Mouse (Mus musculus): ENCODE data around the gene Cep19. TPM values are rescaled to one million over a fixed set of nuclear protein-coding genes. Genes with fewer than 3 reads are reported as not detected.
A peak's percentile ranks its signal among the peaks of the same experiment; 100 is the strongest.

The Cep19 gene
- total RNA-seq (2014; fragmentation: Nextera tagmentation) (9.3 and 12.4 TPM in 2 replicates), total RNA-seq (2017) (21.5 and 25.1 TPM in 2 replicates), polyA plus RNA-seq (2012) (3.7 and 4.6 TPM in 2 replicates)

DNA sequence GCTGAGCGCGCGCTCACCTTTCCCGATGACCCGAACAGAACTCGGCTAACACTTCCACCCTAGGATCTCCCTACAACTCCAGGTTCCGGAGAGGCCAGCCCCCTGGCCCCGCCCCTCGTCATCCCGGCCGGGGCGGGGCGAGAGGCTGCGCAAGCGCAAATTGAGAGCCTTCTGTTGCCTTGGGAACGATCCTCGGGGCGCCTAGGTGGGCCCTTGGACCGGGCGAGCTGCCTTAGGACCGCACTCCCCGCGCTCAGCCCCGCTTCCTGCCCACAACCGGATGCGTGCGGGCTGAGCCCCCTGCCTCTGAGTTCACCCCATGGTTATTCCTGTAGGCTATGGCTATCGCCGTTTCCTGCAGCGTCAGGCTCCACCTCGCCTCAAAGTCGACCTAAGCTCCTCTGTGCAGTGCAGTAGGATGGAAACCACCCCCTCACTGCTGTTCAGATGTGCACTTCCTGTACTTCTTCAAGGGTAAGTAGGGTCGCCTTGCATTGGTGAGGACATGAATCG lies at the start of gene Cep19, which contains the start of gene Pigx:
Cep19 (plus strand) TSS at position 163 of the 513 bp plus-strand sequence.
Pigx (minus strand) TSS at position 103 of the 513 bp plus-strand sequence.
- no peak for TF ChIP-seq POLR2AphosphoS5 (IDR thresholded peaks at IDR 0.05; ENCODE audit: insufficient replicate concordance, low read depth, low read length)
- no peak for TF ChIP-seq GATA2 (IDR thresholded peaks at IDR 0.05; ENCODE audit: borderline replicate concordance, low read depth, low read length)
- TF ChIP-seq GATA1 (IDR thresholded peaks at IDR 0.05; ENCODE audit: borderline replicate concordance, low read length): no peak
- no peak for TF ChIP-seq TAL1 (conservative IDR thresholded peaks at IDR 0.05; ENCODE audit: low read depth, low read length)
- no peak for TF ChIP-seq CTCF (IDR thresholded peaks at IDR 0.05; ENCODE audit: low read depth, low read length)
- DNase-seq (ENCODE audit: low spot score) (peak; percentile 82), ATAC-seq (ENCODE audit: extremely low read depth, insufficient number of reproducible peaks, low FRiP score, poor library complexity, severe bottlenecking) (peak; percentile 49)
- H3K36me3 ChIP-seq (replicated peaks): peaks cover 29% of the 10 kb centered on the region
- peak within 1 kb of the TSS; percentile 96 for H3K4me3 ChIP-seq (ENCODE audit: low read depth, low read length)
- peaks cover 20% of the 10 kb centered on the region for H3K4me1 ChIP-seq (ENCODE audit: insufficient read depth, low read depth, low read length)
- H3K9me3 ChIP-seq (replicated peaks): no peaks in the 10 kb centered on the region
- no peaks in the 10 kb centered on the region for H3K27me3 ChIP-seq (ENCODE audit: insufficient read depth, low read length)

DNA sequence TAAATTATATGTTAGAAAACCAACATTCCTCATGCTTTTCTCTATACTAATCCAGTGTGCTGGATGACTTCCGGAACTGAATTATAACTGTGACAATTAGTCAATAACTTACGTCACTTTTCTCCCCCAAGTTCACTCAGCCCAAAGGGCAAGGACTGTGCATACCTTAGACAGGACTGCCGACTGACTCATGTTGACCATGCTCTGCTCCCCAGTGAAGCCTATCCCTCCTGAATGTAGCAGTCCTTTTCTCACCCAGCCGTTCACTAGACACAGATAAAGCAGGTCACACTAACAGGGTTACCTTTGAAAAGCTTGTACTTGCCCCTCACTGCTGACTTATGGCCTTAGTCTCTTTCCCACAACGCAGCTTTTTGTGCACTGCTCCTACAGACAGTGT lies 40.8 kb upstream of the Cep19 start:
- H3K4me1 ChIP-seq (ENCODE audit: insufficient read depth, low read depth, low read length): peaks cover 19% of the 10 kb centered on the region
- TF ChIP-seq TAL1 (conservative IDR thresholded peaks at IDR 0.05; ENCODE audit: low read depth, low read length) (no peak), CTCF (IDR thresholded peaks at IDR 0.05; ENCODE audit: low read depth, low read length) (no peak), GATA1 (IDR thresholded peaks at IDR 0.05; ENCODE audit: borderline replicate concordance, low read length) (no peak), GATA2 (IDR thresholded peaks at IDR 0.05; ENCODE audit: borderline replicate concordance, low read depth, low read length) (no peak), POLR2AphosphoS5 (IDR thresholded peaks at IDR 0.05; ENCODE audit: insufficient replicate concordance, low read depth, low read length) (no peak)
- H3K4me3 ChIP-seq (ENCODE audit: low read depth, low read length): no peak overlapping the region
- DNase-seq (ENCODE audit: low spot score): no peak
- no peak for ATAC-seq (ENCODE audit: extremely low read depth, insufficient number of reproducible peaks, low FRiP score, poor library complexity, severe bottlenecking)
- H3K9me3 ChIP-seq (replicated peaks): no peaks in the 10 kb centered on the region
- no peaks in the 10 kb centered on the region for H3K27me3 ChIP-seq (ENCODE audit: insufficient read depth, low read length)
- H3K36me3 ChIP-seq (replicated peaks): peaks cover 20% of the 10 kb centered on the region

DNA sequence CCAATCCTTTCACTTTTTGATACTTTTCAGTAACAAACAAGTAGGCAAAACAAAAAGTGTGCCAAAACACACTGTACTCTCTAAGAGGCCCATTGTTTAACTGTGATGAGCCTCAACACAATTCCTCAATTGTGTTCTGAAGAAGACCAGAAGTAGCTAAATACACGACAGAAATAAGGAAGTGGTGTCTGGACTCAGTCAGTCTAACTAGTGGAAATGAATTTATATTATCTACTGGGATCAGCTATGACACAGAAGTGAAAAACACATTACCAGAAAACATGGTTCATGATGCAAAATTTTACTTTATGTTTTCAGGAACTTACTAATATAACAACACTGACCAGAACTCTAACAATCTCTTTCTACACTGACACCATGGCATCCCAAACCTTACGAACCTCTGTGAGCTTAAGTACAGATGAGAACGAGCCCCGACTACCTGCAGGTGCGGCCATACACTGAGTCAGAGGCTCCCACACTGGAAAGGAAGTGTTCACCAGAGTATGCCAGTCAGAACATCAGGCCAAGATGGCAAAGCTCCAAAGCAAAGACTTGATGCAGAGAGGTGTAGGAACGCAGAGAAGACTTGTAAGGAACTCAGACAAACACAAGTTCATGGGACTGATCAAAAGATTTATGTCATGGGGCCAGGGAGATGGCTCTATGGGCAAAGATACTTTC lies 39.6 kb upstream of the Cep19 start:
- Histone ChIP-seq H3K9me3 (replicated peaks) (no peaks in the 10 kb centered on the region), H3K36me3 (replicated peaks) (peaks cover 25% of the 10 kb centered on the region), H3K4me3 (ENCODE audit: low read depth, low read length) (no peak overlapping the region), H3K4me1 (ENCODE audit: insufficient read depth, low read depth, low read length) (peaks cover 20% of the 10 kb centered on the region), H3K27me3 (ENCODE audit: insufficient read depth, low read length) (no peaks in the 10 kb centered on the region)
- DNase-seq (ENCODE audit: low spot score) (peak; percentile 10), ATAC-seq (ENCODE audit: extremely low read depth, insufficient number of reproducible peaks, low FRiP score, poor library complexity, severe bottlenecking) (no peak)
- TF ChIP-seq GATA2 (IDR thresholded peaks at IDR 0.05; ENCODE audit: borderline replicate concordance, low read depth, low read length) (no peak), POLR2AphosphoS5 (IDR thresholded peaks at IDR 0.05; ENCODE audit: insufficient replicate concordance, low read depth, low read length) (no peak), CTCF (IDR thresholded peaks at IDR 0.05; ENCODE audit: low read depth, low read length) (no peak), GATA1 (IDR thresholded peaks at IDR 0.05; ENCODE audit: borderline replicate concordance, low read length) (no peak), TAL1 (conservative IDR thresholded peaks at IDR 0.05; ENCODE audit: low read depth, low read length) (no peak)

DNA sequence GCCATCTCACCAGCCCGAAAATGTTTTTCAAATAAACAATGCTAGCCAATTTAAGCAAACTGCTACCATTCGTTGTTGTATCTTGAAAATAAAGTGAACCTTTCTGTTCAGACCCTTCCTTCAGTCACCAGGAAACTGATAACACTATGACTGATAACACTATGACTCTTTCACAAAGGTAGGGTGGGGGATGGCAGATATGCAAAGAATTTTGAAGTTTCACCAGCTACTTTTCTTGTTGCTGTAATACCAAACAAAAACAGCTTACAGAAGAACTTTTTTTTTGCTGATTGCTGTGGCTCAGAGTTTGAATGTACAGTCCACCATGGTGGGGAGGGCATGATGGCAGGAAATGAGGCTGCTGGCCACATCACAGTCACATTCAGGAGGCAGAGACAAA lies 37.4 kb upstream of the Cep19 start:
- Histone ChIP-seq H3K4me1 (ENCODE audit: insufficient read depth, low read depth, low read length) (peaks cover 34% of the 10 kb centered on the region), H3K27me3 (ENCODE audit: insufficient read depth, low read length) (no peaks in the 10 kb centered on the region), H3K36me3 (replicated peaks) (peaks cover 43% of the 10 kb centered on the region), H3K4me3 (ENCODE audit: low read depth, low read length) (no peak overlapping the region), H3K9me3 (replicated peaks) (no peaks in the 10 kb centered on the region)
- ATAC-seq (ENCODE audit: extremely low read depth, insufficient number of reproducible peaks, low FRiP score, poor library complexity, severe bottlenecking) (no peak), DNase-seq (ENCODE audit: low spot score) (no peak)
- TF ChIP-seq GATA2 (IDR thresholded peaks at IDR 0.05; ENCODE audit: borderline replicate concordance, low read depth, low read length): no peak
- no peak for TF ChIP-seq CTCF (IDR thresholded peaks at IDR 0.05; ENCODE audit: low read depth, low read length)
- TF ChIP-seq GATA1 (IDR thresholded peaks at IDR 0.05; ENCODE audit: borderline replicate concordance, low read length): no peak
- TF ChIP-seq POLR2AphosphoS5 (IDR thresholded peaks at IDR 0.05; ENCODE audit: insufficient replicate concordance, low read depth, low read length): no peak
- TF ChIP-seq TAL1 (conservative IDR thresholded peaks at IDR 0.05; ENCODE audit: low read depth, low read length): no peak

DNA sequence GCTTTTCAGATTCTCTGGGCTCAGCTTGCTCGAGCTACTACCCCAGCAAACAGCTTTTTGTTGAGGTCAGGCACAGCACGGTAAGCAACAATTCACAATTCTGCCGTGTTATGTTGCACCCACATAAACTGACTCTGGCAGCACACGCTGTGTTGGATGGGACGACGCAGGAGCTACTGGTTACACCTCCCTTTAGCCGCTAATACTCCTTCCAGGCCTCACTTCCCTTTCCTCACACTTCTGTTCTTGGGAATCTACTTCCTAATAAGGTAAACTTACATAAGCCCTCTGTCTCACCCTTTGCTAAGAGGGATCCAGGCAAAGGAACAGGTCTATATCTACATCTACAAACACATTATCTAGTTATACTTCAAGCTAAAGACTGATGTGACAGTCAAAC lies 35.7 kb upstream of the Cep19 start:
- Histone ChIP-seq H3K4me3 (ENCODE audit: low read depth, low read length) (no peak overlapping the region), H3K27me3 (ENCODE audit: insufficient read depth, low read length) (no peaks in the 10 kb centered on the region), H3K4me1 (ENCODE audit: insufficient read depth, low read depth, low read length) (peaks cover 40% of the 10 kb centered on the region), H3K9me3 (replicated peaks) (no peaks in the 10 kb centered on the region), H3K36me3 (replicated peaks) (peaks cover 41% of the 10 kb centered on the region)
- no peak for ATAC-seq (ENCODE audit: extremely low read depth, insufficient number of reproducible peaks, low FRiP score, poor library complexity, severe bottlenecking)
- DNase-seq (ENCODE audit: low spot score): no peak
- no peak for TF ChIP-seq POLR2AphosphoS5 (IDR thresholded peaks at IDR 0.05; ENCODE audit: insufficient replicate concordance, low read depth, low read length)
- no peak for TF ChIP-seq GATA1 (IDR thresholded peaks at IDR 0.05; ENCODE audit: borderline replicate concordance, low read length)
- no peak for TF ChIP-seq CTCF (IDR thresholded peaks at IDR 0.05; ENCODE audit: low read depth, low read length)
- no peak for TF ChIP-seq GATA2 (IDR thresholded peaks at IDR 0.05; ENCODE audit: borderline replicate concordance, low read depth, low read length)
- TF ChIP-seq TAL1 (conservative IDR thresholded peaks at IDR 0.05; ENCODE audit: low read depth, low read length): no peak

DNA sequence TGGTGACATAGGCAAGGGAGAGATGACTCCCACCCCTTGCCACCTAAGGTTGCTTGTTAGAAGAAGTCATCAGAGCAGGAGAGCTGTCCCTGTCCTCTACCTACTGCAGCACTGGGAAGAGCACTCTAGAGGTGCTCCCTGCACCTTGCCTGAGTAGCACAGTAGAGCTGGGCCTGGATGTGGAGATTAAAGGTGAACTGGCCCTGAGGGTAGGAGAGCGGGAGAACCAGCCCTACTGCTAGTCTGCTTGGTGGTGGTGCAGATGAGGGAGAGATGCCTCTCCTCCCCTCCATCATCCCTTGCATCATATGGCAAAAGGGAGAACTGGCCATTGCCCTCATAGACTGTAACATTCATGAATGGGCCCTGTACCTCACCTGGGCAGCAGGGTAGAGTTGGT lies 32.7 kb upstream of the Cep19 start:
- Histone ChIP-seq H3K4me1 (ENCODE audit: insufficient read depth, low read depth, low read length) (peaks cover 38% of the 10 kb centered on the region), H3K36me3 (replicated peaks) (peaks cover 38% of the 10 kb centered on the region), H3K4me3 (ENCODE audit: low read depth, low read length) (no peak overlapping the region), H3K27me3 (ENCODE audit: insufficient read depth, low read length) (no peaks in the 10 kb centered on the region), H3K9me3 (replicated peaks) (no peaks in the 10 kb centered on the region)
- no peak for DNase-seq (ENCODE audit: low spot score)
- no peak for TF ChIP-seq GATA2 (IDR thresholded peaks at IDR 0.05; ENCODE audit: borderline replicate concordance, low read depth, low read length)
- no peak for TF ChIP-seq CTCF (IDR thresholded peaks at IDR 0.05; ENCODE audit: low read depth, low read length)
- TF ChIP-seq POLR2AphosphoS5 (IDR thresholded peaks at IDR 0.05; ENCODE audit: insufficient replicate concordance, low read depth, low read length): no peak
- no peak for TF ChIP-seq GATA1 (IDR thresholded peaks at IDR 0.05; ENCODE audit: borderline replicate concordance, low read length)
- TF ChIP-seq TAL1 (conservative IDR thresholded peaks at IDR 0.05; ENCODE audit: low read depth, low read length): no peak
- no peak for ATAC-seq (ENCODE audit: extremely low read depth, insufficient number of reproducible peaks, low FRiP score, poor library complexity, severe bottlenecking)
